Mouse (Mus musculus) megakaryocyte, embryonic 14.5 days (primary cell): ENCODE measurements around the gene Gnat2. TPM values are rescaled to one million over a fixed set of nuclear protein-coding genes. Genes with fewer than 3 reads are reported as not detected.

ENCODE experiments used
- H3K27me3 ChIP-seq: replicated peaks from 2 replicates; pipeline ENCODE3; 2012; ENCODE audit warnings: inconsistent platforms
- H3K36me3 ChIP-seq: replicated peaks from 2 replicates; pipeline ENCODE3; 2012; ENCODE audit warnings: low read length, inconsistent platforms, mixed read lengths
- H3K4me1 ChIP-seq: 2 replicates; pipeline ENCODE4 v1.6.1; 2012; ENCODE audit warnings: inconsistent platforms
- H3K4me3 ChIP-seq: replicated peaks from 2 replicates; pipeline ENCODE3; 2012; ENCODE audit warnings: moderate library complexity, mild to moderate bottlenecking, inconsistent platforms
- H3K9me3 ChIP-seq: 2 replicates; pipeline ENCODE4 v1.6.1; 2012; ENCODE audit warnings: inconsistent platforms
- FLI1 ChIP-seq: IDR thresholded peaks from 2 replicates; pipeline ENCODE4 v1.6.1; 2012; ENCODE audit warnings: low read length, inconsistent platforms, mixed read lengths
- GATA1 ChIP-seq: IDR thresholded peaks from 3 replicates; pipeline ENCODE4 v1.6.1; 2012; ENCODE audit warnings: mixed read lengths, low read length, inconsistent platforms, borderline replicate concordance
- polyA plus RNA-seq: library from polyadenylated mRNA; stranded (reverse); fragments of >175 nt; gene quantifications from 2 replicates; pipeline ENCODE4 v1.2.3, GENCODE M21; 2012; ENCODE audit warnings: low replicate concordance; ENCODE audit not compliant: insufficient read depth

The Gnat2 gene
- polyA plus RNA-seq, 1 experiment = not detected

GRCm38 (mm10) chr3:108112246-108112645 is 19.7 kb downstream of the Gnat2 start:
- Histone ChIP-seq H3K9me3 (no peaks in the 10 kb centered on the region), H3K36me3 (peaks cover 96% of the 10 kb centered on the region), H3K4me3 (no peak overlapping the region), H3K27me3 (no peaks in the 10 kb centered on the region), H3K4me1 (peaks cover 6% of the 10 kb centered on the region)
- no peak for TF ChIP-seq FLI1
- no peak for TF ChIP-seq GATA1

GRCm38 (mm10) chr3:108112666-108113065 is 20.1 kb downstream of the Gnat2 start:
- no peaks in the 10 kb centered on the region for H3K27me3 ChIP-seq
- no peaks in the 10 kb centered on the region for H3K9me3 ChIP-seq
- peaks cover 96% of the 10 kb centered on the region for H3K36me3 ChIP-seq
- peaks cover 9% of the 10 kb centered on the region for H3K4me1 ChIP-seq
- no peak overlapping the region for H3K4me3 ChIP-seq
- no peak for TF ChIP-seq GATA1
- no peak for TF ChIP-seq FLI1

GRCm38 (mm10) chr3:108113591-108114289 is 21.2 kb downstream of the Gnat2 start:
- Histone ChIP-seq H3K4me1 (peaks cover 12% of the 10 kb centered on the region), H3K36me3 (peaks cover 96% of the 10 kb centered on the region), H3K27me3 (no peaks in the 10 kb centered on the region), H3K9me3 (no peaks in the 10 kb centered on the region), H3K4me3 (no peak overlapping the region)
- no peak for TF ChIP-seq FLI1
- TF ChIP-seq GATA1 = no peak

- H3K36me3 ChIP-seq = peaks cover 88% of the 10 kb centered on the region
- TF ChIP-seq FLI1 (no peak), GATA1 (no peak)
Observed at GRCm38 (mm10) chr3:108117465-108117864, 24.9 kb downstream of the Gnat2 start.

GRCm38 (mm10) chr3:108121101-108121500 is 28.5 kb downstream of the Gnat2 start:
- TF ChIP-seq FLI1 = no peak
- TF ChIP-seq GATA1 = no peak
- Histone ChIP-seq H3K27me3 (no peaks in the 10 kb centered on the region), H3K9me3 (no peaks in the 10 kb centered on the region), H3K4me3 (no peak overlapping the region), H3K36me3 (peaks cover 84% of the 10 kb centered on the region), H3K4me1 (peaks cover 37% of the 10 kb centered on the region)

More at GRCm38 (mm10) chr3:108117465-108117864, 24.9 kb downstream of the Gnat2 start:
- H3K4me3 ChIP-seq = no peak overlapping the region
- peaks cover 18% of the 10 kb centered on the region for H3K4me1 ChIP-seq
- H3K27me3 ChIP-seq = no peaks in the 10 kb centered on the region
- H3K9me3 ChIP-seq = no peaks in the 10 kb centered on the region

- peaks cover 38% of the 10 kb centered on the region for H3K4me1 ChIP-seq
- TF ChIP-seq FLI1 = no peak
- TF ChIP-seq GATA1 = no peak
- H3K4me3 ChIP-seq = no peak overlapping the region
- H3K36me3 ChIP-seq = peaks cover 65% of the 10 kb centered on the region
- H3K27me3 ChIP-seq = no peaks in the 10 kb centered on the region
- no peaks in the 10 kb centered on the region for H3K9me3 ChIP-seq
Observed at GRCm38 (mm10) chr3:108123242-108123641, 30.7 kb downstream of the Gnat2 start.

- Histone ChIP-seq H3K9me3 (no peaks in the 10 kb centered on the region), H3K4me3 (no peak overlapping the region), H3K27me3 (no peaks in the 10 kb centered on the region), H3K4me1 (peaks cover 43% of the 10 kb centered on the region), H3K36me3 (peaks cover 60% of the 10 kb centered on the region)
- TF ChIP-seq FLI1 = no peak
Observed at GRCm38 (mm10) chr3:108124131-108124530, 31.5 kb downstream of the Gnat2 start.

GRCm38 (mm10) chr3:108126327-108126726 is 33.7 kb downstream of the Gnat2 start:
- H3K36me3 ChIP-seq = peaks cover 50% of the 10 kb centered on the region
- no peak overlapping the region for H3K4me3 ChIP-seq
- no peaks in the 10 kb centered on the region for H3K9me3 ChIP-seq
- no peaks in the 10 kb centered on the region for H3K27me3 ChIP-seq
- peaks cover 61% of the 10 kb centered on the region for H3K4me1 ChIP-seq
- TF ChIP-seq FLI1 (no peak), GATA1 (no peak)

- Histone ChIP-seq H3K27me3 (no peaks in the 10 kb centered on the region), H3K4me3 (no peak overlapping the region), H3K9me3 (no peaks in the 10 kb centered on the region), H3K36me3 (peaks cover 32% of the 10 kb centered on the region), H3K4me1 (peaks cover 75% of the 10 kb centered on the region)
- TF ChIP-seq FLI1 (no peak), GATA1 (no peak)
Observed at GRCm38 (mm10) chr3:108128520-108128919, 35.9 kb downstream of the Gnat2 start.

GRCm38 (mm10) chr3:108129367-108129766 is 36.8 kb downstream of the Gnat2 start:
- H3K36me3 ChIP-seq = peaks cover 25% of the 10 kb centered on the region
- no peak overlapping the region for H3K4me3 ChIP-seq
- TF ChIP-seq GATA1 (no peak), FLI1 (no peak)
- no peaks in the 10 kb centered on the region for H3K9me3 ChIP-seq
- no peaks in the 10 kb centered on the region for H3K27me3 ChIP-seq
- peaks cover 78% of the 10 kb centered on the region for H3K4me1 ChIP-seq

GRCm38 (mm10) chr3:108129804-108130203 is 37.2 kb downstream of the Gnat2 start:
- Histone ChIP-seq H3K4me1 (peaks cover 78% of the 10 kb centered on the region), H3K36me3 (peaks cover 21% of the 10 kb centered on the region), H3K27me3 (no peaks in the 10 kb centered on the region), H3K4me3 (no peak overlapping the region), H3K9me3 (no peaks in the 10 kb centered on the region)
- TF ChIP-seq GATA1 (no peak), FLI1 (no peak)
